Mouse (Mus musculus): Measurements from ENCODE around the gene B3galnt1. TPM values are rescaled to one million over a fixed set of nuclear protein-coding genes. Genes with fewer than 3 reads are reported as not detected.
A peak's percentile ranks its signal among the peaks of the same experiment; 100 is the strongest.

The B3galnt1 gene
- total RNA-seq (2021) = 10 to 100 TPM; 53.3 to 55.7 TPM
- long read RNA-seq, experiment 1, transcript B3galnt1-201 (3 exons, 2,028 nt) = major isoform, 103 of 116 reads
- long read RNA-seq, experiment 1, partial matches to known transcripts = 5 of 116 reads
- long read RNA-seq, experiment 1, other reads (novel, unspliced or antisense) = 8 of 116 reads
- long read RNA-seq, experiment 2, transcript B3galnt1-201 (3 exons, 2,028 nt) = major isoform, 69 of 82 reads
- long read RNA-seq, experiment 2, partial matches to known transcripts = 6 of 82 reads
- long read RNA-seq, experiment 2, other reads (novel, unspliced or antisense) = 7 of 82 reads

DNA sequence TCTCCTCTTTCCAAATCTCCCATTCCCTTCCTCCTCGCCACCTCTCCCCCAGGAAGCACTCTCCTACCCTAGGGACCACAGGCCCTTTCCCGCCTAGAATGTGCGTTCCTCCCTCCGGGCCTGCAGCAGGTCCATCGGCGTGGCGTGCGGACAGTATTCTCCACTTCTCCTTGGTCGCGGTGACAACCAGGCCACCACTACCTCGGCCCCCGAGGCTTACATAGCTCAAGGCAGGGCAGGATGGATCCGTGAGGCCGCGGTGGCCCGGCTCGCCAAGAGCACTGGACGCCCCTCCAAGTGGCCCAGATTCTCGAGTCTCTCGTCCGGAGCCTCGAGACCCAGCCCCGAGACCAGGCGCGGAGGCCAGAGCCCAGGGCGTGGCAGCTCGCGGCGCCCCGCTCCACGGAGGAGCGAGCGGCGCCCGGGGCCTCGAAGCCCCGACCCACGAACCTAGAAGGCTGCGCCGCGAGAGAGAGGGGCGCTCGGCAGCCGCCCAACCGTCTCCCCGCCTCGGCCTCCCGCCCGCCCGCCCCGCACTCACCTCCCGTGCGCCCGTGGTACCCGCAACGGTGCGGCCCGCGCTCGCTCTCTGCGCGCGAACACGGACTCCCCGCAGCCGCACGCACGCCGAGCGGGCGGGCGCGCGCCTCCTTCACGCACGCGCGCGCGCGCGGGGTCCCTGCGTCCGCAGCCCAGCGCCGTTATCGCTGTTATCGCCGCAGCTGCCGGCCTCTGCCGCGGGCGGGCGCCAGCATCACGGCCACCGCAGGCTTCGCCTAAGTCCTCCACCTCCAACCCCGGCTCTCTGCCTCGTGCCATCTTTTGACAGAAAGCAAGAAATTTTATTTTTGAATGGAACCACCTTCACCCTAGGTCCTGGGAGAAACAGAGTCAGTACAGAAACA lies at the start of gene B3galnt1:
B3galnt1 (minus strand) TSS at position 700 of the 905 bp plus-strand sequence.
- peak; percentile 52 to 67 for DNase-seq (ENCODE audit: low spot score in 2 of 2)

GRCm38 (mm10) chr3:69634521-69634920 lies 35.8 kb upstream of the B3galnt1 start:
- DNase-seq (ENCODE audit: low spot score in 2 of 2) = no peak

DNA sequence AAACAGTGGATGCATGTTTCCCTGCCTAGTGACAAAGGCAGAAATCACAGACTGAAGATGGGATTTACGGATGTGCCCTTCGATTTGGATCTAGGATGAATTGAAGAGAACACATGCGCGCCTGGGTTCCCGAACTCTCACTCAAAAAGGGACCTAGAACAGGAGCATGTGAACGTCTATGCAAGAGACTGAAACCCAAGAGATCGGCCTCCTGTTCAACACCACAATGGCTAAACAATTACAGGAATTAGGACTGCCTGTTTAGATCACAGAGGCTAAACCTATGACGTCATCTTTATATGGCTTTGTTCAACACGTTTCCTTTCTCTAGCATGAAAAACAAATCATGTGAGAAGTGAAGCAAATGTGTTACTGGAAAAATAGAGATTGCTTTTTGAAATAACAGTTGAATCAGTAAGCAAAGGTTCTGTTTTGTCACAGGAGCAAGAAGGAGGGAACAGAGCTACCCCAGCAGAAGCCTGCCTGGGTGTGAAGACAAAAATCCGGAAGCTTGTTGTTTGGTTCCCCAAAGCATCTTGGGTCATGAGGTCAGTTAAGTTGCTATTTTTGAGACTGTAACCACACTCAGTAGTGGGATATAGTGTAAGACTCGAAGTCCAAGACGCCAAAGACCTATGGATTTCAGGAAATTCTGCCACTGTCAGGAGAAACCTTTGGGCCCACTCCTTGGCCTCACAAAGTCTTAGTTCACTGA lies 35.1 kb upstream of the B3galnt1 start:
- DNase-seq (ENCODE audit: low spot score in 2 of 2) = no peak

DNA sequence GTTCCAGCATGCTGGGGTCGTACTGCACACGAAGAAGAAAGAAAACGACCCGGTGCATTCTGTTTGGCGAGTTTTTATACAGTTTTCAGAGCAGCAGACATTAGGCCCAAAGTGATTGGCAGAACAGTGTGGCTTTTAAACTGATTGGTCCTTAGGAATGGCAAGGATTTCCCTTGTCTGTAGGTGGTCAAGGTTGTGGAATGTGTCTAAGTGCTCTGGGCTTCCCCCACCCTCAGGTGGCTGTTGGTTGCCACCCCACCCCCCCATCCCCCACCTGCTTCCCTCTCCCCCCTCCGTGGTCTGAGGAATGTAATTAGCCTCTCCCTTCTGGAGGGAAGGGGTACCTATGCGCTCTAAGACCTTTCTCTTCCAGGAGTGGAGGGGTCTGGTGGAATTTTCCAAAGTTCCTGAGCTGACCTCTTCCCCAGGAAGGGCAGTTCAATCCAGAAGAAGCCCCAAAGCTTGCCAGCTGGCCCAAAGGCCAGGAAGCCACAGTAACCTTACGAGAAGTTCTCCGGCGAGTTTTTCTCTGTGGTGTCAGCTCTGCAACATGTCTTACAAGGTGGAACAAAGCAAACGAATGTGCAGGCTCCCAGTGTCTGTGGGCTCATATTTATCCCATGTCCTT lies 28.3 kb upstream of the B3galnt1 start:
- no peak for DNase-seq (ENCODE audit: low spot score in 2 of 2)

GRCm38 (mm10) chr3:69626213-69626962 lies 27.6 kb upstream of the B3galnt1 start:
- DNase-seq (ENCODE audit: low spot score in 2 of 2) = no peak

- no peak for DNase-seq (ENCODE audit: low spot score in 2 of 2)
These were observed 25.4 kb upstream of the B3galnt1 start for GRCm38 (mm10) chr3:69624182-69624581.

- no peak for DNase-seq (ENCODE audit: low spot score in 2 of 2)
These were observed 9.1 kb upstream of the B3galnt1 start for GRCm38 (mm10) chr3:69607909-69608308.

DNA sequence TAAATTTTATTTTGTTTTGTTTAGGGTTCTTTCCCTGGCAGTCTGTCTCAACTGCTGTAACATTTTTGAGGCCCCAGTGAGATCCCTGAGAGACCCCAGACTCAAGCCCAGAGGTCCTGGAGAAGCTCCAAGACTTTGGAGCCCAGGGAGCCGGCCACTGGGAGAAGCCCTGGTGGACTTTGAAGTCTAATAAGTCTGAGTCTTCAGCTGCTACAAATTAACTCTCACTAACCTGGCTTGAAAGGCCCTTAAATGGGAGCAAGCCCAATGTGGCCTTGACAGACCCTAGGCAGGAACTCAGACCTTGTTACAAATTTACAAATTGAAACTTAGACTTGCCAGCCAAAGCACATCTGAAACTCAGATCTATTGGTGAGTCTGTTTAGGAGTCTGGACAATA lies 8.7 kb upstream of the B3galnt1 start:
- DNase-seq (ENCODE audit: low spot score in 2 of 2) = no peak

GRCm38 (mm10) chr3:69606923-69607322 lies 8.2 kb upstream of the B3galnt1 start:
- no peak for DNase-seq (ENCODE audit: low spot score in 2 of 2)

DNA sequence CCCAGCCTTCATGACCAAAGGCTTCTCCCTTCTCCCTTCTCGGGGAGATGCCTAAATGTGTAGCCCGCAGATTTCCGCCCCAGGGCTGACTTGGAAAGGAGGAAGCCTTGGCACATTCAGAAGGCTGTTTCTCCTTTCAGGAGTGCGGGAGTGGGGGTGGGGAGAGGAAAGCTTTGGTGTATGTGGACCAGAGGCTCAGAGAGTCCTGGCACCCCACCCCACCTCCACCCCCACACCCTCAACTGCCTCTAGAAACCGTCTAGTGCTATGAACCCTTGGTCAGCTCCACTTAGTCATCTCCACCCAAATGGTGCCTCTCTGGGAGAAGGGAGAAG lies 373 bp upstream of the B3galnt1 start:
- DNase-seq (ENCODE audit: low spot score in 2 of 2) = peak in 1 of 2 experiments; percentile 38

GRCm38 (mm10) chr3:69597816-69598215 lies 944 bp downstream of the B3galnt1 start:
- no peak for DNase-seq (ENCODE audit: low spot score in 2 of 2)

GRCm38 (mm10) chr3:69597211-69597610 lies 1.5 kb downstream of the B3galnt1 start:
- DNase-seq (ENCODE audit: low spot score in 2 of 2) = no peak

DNA sequence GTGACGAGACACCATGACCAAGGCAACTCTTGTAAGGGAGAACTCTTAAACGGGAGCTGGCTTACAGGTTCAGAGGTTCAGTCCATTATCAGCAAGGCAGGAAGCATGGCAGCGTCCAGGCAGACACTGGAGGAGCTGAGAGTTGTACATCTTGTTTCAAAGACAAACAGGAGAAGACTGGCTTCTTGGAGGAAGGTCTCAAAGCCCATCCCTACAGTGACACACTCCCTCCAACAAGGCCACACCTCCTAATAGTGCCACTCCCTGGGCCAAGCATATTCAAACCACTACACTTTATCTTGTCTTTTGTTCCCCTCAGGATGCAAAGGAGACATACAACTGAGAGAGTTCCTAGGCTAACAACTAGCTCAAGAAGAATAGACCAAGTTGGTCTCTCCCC lies 2.6 kb downstream of the B3galnt1 start:
- no peak for DNase-seq (ENCODE audit: low spot score in 2 of 2)

- peak in 1 of 2 experiments; percentile 26 for DNase-seq (ENCODE audit: low spot score in 2 of 2)
These were observed 4.7 kb downstream of the B3galnt1 start for GRCm38 (mm10) chr3:69594071-69594470.

- DNase-seq (ENCODE audit: low spot score in 2 of 2) = no peak
These were observed 5.3 kb downstream of the B3galnt1 start for GRCm38 (mm10) chr3:69593426-69593825.

DNA sequence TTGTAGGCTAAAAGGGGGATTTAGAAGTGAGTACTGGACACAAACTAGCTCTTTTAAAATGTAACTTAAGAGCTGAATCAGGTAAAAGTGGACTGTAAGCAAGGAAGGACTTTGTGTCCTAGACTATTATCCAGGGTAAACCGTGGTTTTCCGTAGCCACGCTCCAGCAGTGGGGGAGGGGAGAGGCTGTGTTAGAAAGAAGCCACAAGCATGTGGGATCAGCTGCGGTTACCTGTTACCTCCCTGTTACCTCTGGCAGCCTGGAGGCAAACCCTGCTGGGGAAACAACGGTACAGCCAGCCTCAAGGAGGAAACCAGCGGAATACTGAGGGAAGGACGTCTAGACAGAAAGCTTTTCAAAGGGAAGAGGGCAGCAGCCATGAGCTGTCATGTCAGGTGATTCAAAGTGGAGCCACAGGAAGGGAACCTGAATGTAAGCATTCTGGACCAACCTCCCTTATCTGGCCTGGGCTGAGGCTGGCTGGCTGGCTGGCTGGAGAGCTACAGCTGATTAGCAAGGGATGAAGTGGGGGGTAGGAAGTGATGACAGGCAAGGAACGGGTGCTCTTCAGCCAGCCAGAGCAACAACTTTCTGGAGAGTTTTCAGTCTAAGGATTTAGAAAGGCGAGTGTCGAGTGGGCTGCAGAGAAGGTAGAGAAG lies 10.5 kb downstream of the B3galnt1 start:
- DNase-seq (ENCODE audit: low spot score in 2 of 2) = no peak

- no peak for DNase-seq (ENCODE audit: low spot score in 2 of 2)
These were observed 15.0 kb downstream of the B3galnt1 start for GRCm38 (mm10) chr3:69583798-69584197.

DNA sequence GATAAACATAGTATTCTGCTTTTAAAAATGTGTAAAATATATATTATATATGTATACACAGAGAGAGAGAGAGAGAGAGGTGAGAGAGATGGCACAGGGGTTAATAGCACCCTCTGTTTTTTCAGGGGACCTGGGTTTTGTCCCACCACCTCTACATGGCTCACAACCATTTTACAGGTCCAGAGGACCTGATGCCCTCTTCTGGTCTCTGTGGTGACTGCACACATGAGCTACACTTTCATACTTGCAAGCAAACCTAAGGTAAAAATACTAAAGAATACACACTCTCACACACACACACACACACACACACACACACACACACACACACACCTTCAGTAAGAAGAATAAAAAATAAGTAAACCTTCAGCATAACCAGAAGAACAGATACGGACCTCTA lies 20.0 kb downstream of the B3galnt1 start:
- no peak for DNase-seq (ENCODE audit: low spot score in 2 of 2)

- DNase-seq (ENCODE audit: low spot score in 2 of 2) = no peak
These were observed 22.0 kb downstream of the B3galnt1 start for GRCm38 (mm10) chr3:69576715-69577114.

DNA sequence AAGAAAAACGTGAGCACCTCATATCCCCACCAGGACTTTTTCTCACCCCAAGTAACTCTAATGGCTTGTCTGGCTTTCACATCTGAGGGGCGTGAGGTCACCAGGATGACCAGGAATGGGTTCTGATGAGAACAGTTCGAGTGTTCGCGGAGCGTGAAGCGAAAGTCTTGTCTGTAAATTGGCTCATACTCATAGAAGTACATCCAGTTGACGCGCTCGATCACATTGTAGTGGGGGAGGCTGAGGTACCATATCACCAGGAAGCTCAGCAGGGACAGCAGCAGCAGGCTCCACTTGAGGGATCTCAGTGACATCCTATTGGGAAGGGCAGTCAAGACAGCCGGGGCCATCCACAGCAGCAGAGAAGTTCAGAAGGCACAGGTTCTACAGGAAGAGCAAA lies 23.2 kb downstream of the B3galnt1 start:
- DNase-seq (ENCODE audit: low spot score in 2 of 2) = no peak
